Mouse (Mus musculus) adrenal gland, postnatal 25 days (tissue): ENCODE measurements around the gene Cenpf. TPM values are rescaled to one million over a fixed set of nuclear protein-coding genes. Genes with fewer than 3 reads are reported as not detected.

Source experiments
- DNase-seq: peaks from one replicate; pipeline ENCODE4 v3.0.0; 2021; ENCODE audit warnings: mixed read lengths
- long read RNA-seq: library from polyadenylated mRNA; stranded (forward); transcript quantifications from one replicate; pipeline ENCODE4 v2.0.0, GENCODE M21; 2021
- total RNA-seq: library from RNA; stranded (reverse); gene quantifications from 2 replicates; pipeline ENCODE4 v1.2.3, GENCODE M21; 2021

The Cenpf gene
- total RNA-seq: 7.2 and 11.9 TPM in 2 replicates
- long read RNA-seq, partial matches to known transcripts: 6 of 7 reads
- long read RNA-seq, other reads (novel, unspliced or antisense): 0 of 7 reads

- peak; percentile 98 for DNase-seq
Measured at GRCm38 (mm10) chr1:189687654-189688387, at the start of gene Cenpf. TSS of gene Cenpf (minus strand) at chr1:189688086.

GRCm38 (mm10) chr1:189732156-189732555, 44.3 kb upstream of the Cenpf start:
- DNase-seq: no peak

GRCm38 (mm10) chr1:189731697-189732096, 43.8 kb upstream of the Cenpf start:
- no peak for DNase-seq

GRCm38 (mm10) chr1:189729141-189729815, 41.4 kb upstream of the Cenpf start:
- no peak for DNase-seq

- DNase-seq: no peak
Measured at GRCm38 (mm10) chr1:189728784-189729115, 40.9 kb upstream of the Cenpf start.

- DNase-seq: peak; percentile 92
Measured at GRCm38 (mm10) chr1:189727884-189728783, 40.2 kb upstream of the Cenpf start, which contains the start of gene Ptpn14. TSS of gene Ptpn14 (plus strand) at chr1:189728268.

GRCm38 (mm10) chr1:189727346-189727883, 39.5 kb upstream of the Cenpf start:
- DNase-seq: peak; percentile 70

GRCm38 (mm10) chr1:189726121-189726520, 38.2 kb upstream of the Cenpf start:
- DNase-seq: no peak

GRCm38 (mm10) chr1:189718600-189718999, 30.7 kb upstream of the Cenpf start:
- no peak for DNase-seq

GRCm38 (mm10) chr1:189717546-189717945, 29.7 kb upstream of the Cenpf start:
- no peak for DNase-seq

GRCm38 (mm10) chr1:189715915-189716797, 28.3 kb upstream of the Cenpf start:
- peak; percentile 20 for DNase-seq

GRCm38 (mm10) chr1:189709001-189709400, 21.1 kb upstream of the Cenpf start:
- no peak for DNase-seq

GRCm38 (mm10) chr1:189707419-189707818, 19.5 kb upstream of the Cenpf start:
- no peak for DNase-seq

- no peak for DNase-seq
Measured at GRCm38 (mm10) chr1:189707014-189707413, 19.1 kb upstream of the Cenpf start.

- no peak for DNase-seq
Measured at GRCm38 (mm10) chr1:189706040-189706645, 18.3 kb upstream of the Cenpf start.

GRCm38 (mm10) chr1:189703591-189703990, 15.7 kb upstream of the Cenpf start:
- no peak for DNase-seq

GRCm38 (mm10) chr1:189703156-189703555, 15.3 kb upstream of the Cenpf start:
- no peak for DNase-seq

GRCm38 (mm10) chr1:189700990-189701389, 13.1 kb upstream of the Cenpf start:
- DNase-seq: peak; percentile 69

GRCm38 (mm10) chr1:189700186-189700585, 12.3 kb upstream of the Cenpf start:
- no peak for DNase-seq

GRCm38 (mm10) chr1:189698416-189698815, 10.5 kb upstream of the Cenpf start:
- no peak for DNase-seq

- DNase-seq: no peak
Measured at GRCm38 (mm10) chr1:189695321-189695720, 7.4 kb upstream of the Cenpf start.
